Mouse (Mus musculus) CD4-positive helper T cell, adult 2 months (primary cell): ENCODE results near the gene Rubcn.
"Not testable (repeated sequence)": the region's sequence is repeated elsewhere in the genome, so short reads cannot be mapped to it uniquely, and the experiment has no call there.

Experiments used
- DNase-seq: peaks from one replicate; pipeline ENCODE4 v3.0.0-alpha.2; 2012; ENCODE audit warnings: low read depth, missing footprints, low spot score

Rubcn gene

GRCm38 (mm10) chr16:32877343-32878156, at the start of gene Rubcn, which contains the start of gene Fyttd1:
Gene Rubcn, minus strand, starts transcription at chr16:32877766.
Gene Fyttd1, plus strand, starts transcription at chr16:32877500.
- DNase-seq: peak; percentile 98

GRCm38 (mm10) chr16:32927044-32927443, 49.5 kb upstream of the Rubcn start:
- no peak for DNase-seq

GRCm38 (mm10) chr16:32926629-32927028, 49.1 kb upstream of the Rubcn start:
- DNase-seq: not testable (repeated sequence)

GRCm38 (mm10) chr16:32915292-32916068, 37.9 kb upstream of the Rubcn start:
- DNase-seq: peak; percentile 62

- DNase-seq: peak; percentile 91
These were observed 36.6 kb upstream of the Rubcn start, which contains the start of gene Lrch3 for GRCm38 (mm10) chr16:32913937-32914881. Gene Lrch3, plus strand, starts transcription at chr16:32914100.

- DNase-seq: no peak
These were observed 35.6 kb upstream of the Rubcn start for GRCm38 (mm10) chr16:32913212-32913611.

GRCm38 (mm10) chr16:32906727-32907126, 29.2 kb upstream of the Rubcn start:
- DNase-seq: no peak

GRCm38 (mm10) chr16:32906186-32906585, 28.6 kb upstream of the Rubcn start:
- DNase-seq: no peak

GRCm38 (mm10) chr16:32902051-32902428, 24.5 kb upstream of the Rubcn start:
- DNase-seq: no peak

GRCm38 (mm10) chr16:32901360-32902050, 23.9 kb upstream of the Rubcn start:
- DNase-seq: no peak

GRCm38 (mm10) chr16:32896126-32896525, 18.6 kb upstream of the Rubcn start:
- DNase-seq: no peak

GRCm38 (mm10) chr16:32889881-32890280, 12.3 kb upstream of the Rubcn start:
- DNase-seq: no peak

GRCm38 (mm10) chr16:32887996-32888395, 10.4 kb upstream of the Rubcn start:
- peak; percentile 17 for DNase-seq

- DNase-seq: no peak
These were observed 4.0 kb upstream of the Rubcn start for GRCm38 (mm10) chr16:32881538-32881937.

GRCm38 (mm10) chr16:32878972-32879926, 1.7 kb upstream of the Rubcn start:
- no peak for DNase-seq

- DNase-seq: peak; percentile 30
These were observed 612 bp upstream of the Rubcn start for GRCm38 (mm10) chr16:32878157-32878598.

GRCm38 (mm10) chr16:32876831-32877230, 735 bp downstream of the Rubcn start:
- no peak for DNase-seq

- no peak for DNase-seq
These were observed 1.7 kb downstream of the Rubcn start for GRCm38 (mm10) chr16:32875847-32876246.

GRCm38 (mm10) chr16:32875281-32875680, 2.3 kb downstream of the Rubcn start:
- DNase-seq: not testable (repeated sequence)

GRCm38 (mm10) chr16:32873366-32873765, 4.2 kb downstream of the Rubcn start:
- DNase-seq: no peak
